Mouse (Mus musculus) ES-E14 (cell line): ENCODE results near the gene Itpka. TPM values are rescaled to one million over a fixed set of nuclear protein-coding genes. Genes with fewer than 3 reads are reported as not detected.

Experiments
- DNase-seq: peaks from one replicate; pipeline ENCODE4 v3.0.0-alpha.2; 2013; ENCODE audit warnings: low read depth, low spot score
- H3K27ac ChIP-seq: 2 replicates; pipeline ENCODE4 v1.5.1; 2012; ENCODE audit warnings: low read depth, mild to moderate bottlenecking, low read length, moderate library complexity, mixed read lengths; ENCODE audit not compliant: poor library complexity, insufficient read depth, severe bottlenecking
- H3K36me3 ChIP-seq: 2 replicates; pipeline ENCODE4 v1.6.1; 2012; ENCODE audit warnings: mild to moderate bottlenecking, low read length, moderate library complexity, mixed read lengths; ENCODE audit not compliant: control insufficient read depth, poor library complexity, insufficient read depth, severe bottlenecking
- H3K4me1 ChIP-seq, 2 experiments: fragments of 150-350 bp in 1 of 2; sonication (generic) in 1 of 2; 2 replicates each; pipeline ENCODE4 v1.6.1; 2012; ENCODE audit warnings: low read length in 2 of 2, mild to moderate bottlenecking in 1 of 2, mixed read lengths in 1 of 2; ENCODE audit not compliant: control insufficient read depth in 2 of 2, insufficient read depth in 2 of 2, poor library complexity in 1 of 2
- H3K4me3 ChIP-seq, 2 experiments: fragments of 150-350 bp in 1 of 2; sonication (generic) in 1 of 2; 2 replicates each; pipeline ENCODE4 v1.5.1; 2012; ENCODE audit warnings: low read length in 2 of 2, low read depth in 1 of 2, mild to moderate bottlenecking in 1 of 2, mixed read lengths in 1 of 2; ENCODE audit not compliant: insufficient read depth in 1 of 2, poor library complexity in 1 of 2, severe bottlenecking in 1 of 2
- H3K9ac ChIP-seq: 2 replicates; pipeline ENCODE4 v1.6.1; 2012; ENCODE audit warnings: low read depth, mild to moderate bottlenecking, low read length, mixed read lengths; ENCODE audit not compliant: poor library complexity, insufficient read depth, severe bottlenecking
- H3K9me3 ChIP-seq: fragments of 150-350 bp; sonication (generic); 2 replicates; pipeline ENCODE4 v1.6.1; 2012; ENCODE audit warnings: low read depth, mild to moderate bottlenecking, low read length; ENCODE audit not compliant: control insufficient read depth, insufficient read depth
- CHD2 ChIP-seq: IDR thresholded peaks from 2 replicates; pipeline ENCODE4 v1.6.1; 2014; ENCODE audit warnings: mild to moderate bottlenecking, low read depth, low read length, inconsistent platforms
- HCFC1 ChIP-seq: IDR thresholded peaks from 2 replicates; pipeline ENCODE4 v1.6.1; 2012; ENCODE audit warnings: low read length, inconsistent platforms, borderline replicate concordance; ENCODE audit not compliant: insufficient read depth
- MAFK ChIP-seq: IDR thresholded peaks from 2 replicates; pipeline ENCODE4 v1.6.1; 2014; ENCODE audit warnings: mild to moderate bottlenecking, low read depth, low read length, inconsistent platforms; ENCODE audit not compliant: insufficient read depth
- ZC3H11A ChIP-seq: IDR thresholded peaks from 2 replicates; pipeline ENCODE4 v1.6.1; 2012; ENCODE audit warnings: low read depth, mild to moderate bottlenecking, inconsistent platforms, low read length, borderline replicate concordance
- ZNF384 ChIP-seq: IDR thresholded peaks from 2 replicates; pipeline ENCODE4 v1.6.1; 2012; ENCODE audit warnings: low read depth, low read length, inconsistent platforms
- in situ Hi-C, 2 experiments: fragments of 600-800 bp; cut with MboI; formaldehyde crosslinking; loops; one replicate each; pipeline ENCODE4 v1.15.1; 2025; ENCODE audit warnings: low sequenced_read_pairs in 2 of 2, inconsistent platforms in 1 of 2; ENCODE audit not compliant: unreplicated experiment in 2 of 2
- total RNA-seq: library from RNA; depleted of rRNA; stranded (reverse); fragments of 300-350 nt; gene quantifications from 2 replicates; pipeline ENCODE4 v1.2.3, GENCODE M21; 2012

The Itpka gene
- total RNA-seq, 1 experiment: 9.2 TPM

GRCm38 (mm10) chr2:119744163-119745111 lies 2.3 kb downstream of the Itpka start:
- Histone ChIP-seq H3K27ac (no peak overlapping the region), H3K9me3 (no peaks in the 10 kb centered on the region), H3K9ac (peak overlapping the region; percentile 21; the same call in 1 of the 2 replicates), H3K4me1 (peaks cover 5 to 14% of the 10 kb centered on the region in 2 experiments; a peak in 3 of 4 replicates), H3K36me3 (no peaks in the 10 kb centered on the region), H3K4me3 (peak overlapping the region; percentile 45 to 50)
- in situ Hi-C loops: no loop called here
- TF ChIP-seq HCFC1 (no peak), ZNF384 (no peak), MAFK (no peak), CHD2 (no peak), ZC3H11A (no peak)
- no peak for DNase-seq

- H3K4me3 ChIP-seq: no peak overlapping the region
- in situ Hi-C loops: no loop called here
- no peaks in the 10 kb centered on the region for H3K9me3 ChIP-seq
- H3K9ac ChIP-seq: no peak overlapping the region
- no peak for DNase-seq
- peaks cover 5 to 14% of the 10 kb centered on the region in 2 experiments; a peak in 3 of 4 replicates for H3K4me1 ChIP-seq
- no peak overlapping the region for H3K27ac ChIP-seq
- no peaks in the 10 kb centered on the region for H3K36me3 ChIP-seq
- TF ChIP-seq HCFC1 (no peak), MAFK (no peak), CHD2 (no peak), ZNF384 (no peak), ZC3H11A (no peak)
Measured at GRCm38 (mm10) chr2:119745281-119745680, 3.1 kb downstream of the Itpka start.

DNA sequence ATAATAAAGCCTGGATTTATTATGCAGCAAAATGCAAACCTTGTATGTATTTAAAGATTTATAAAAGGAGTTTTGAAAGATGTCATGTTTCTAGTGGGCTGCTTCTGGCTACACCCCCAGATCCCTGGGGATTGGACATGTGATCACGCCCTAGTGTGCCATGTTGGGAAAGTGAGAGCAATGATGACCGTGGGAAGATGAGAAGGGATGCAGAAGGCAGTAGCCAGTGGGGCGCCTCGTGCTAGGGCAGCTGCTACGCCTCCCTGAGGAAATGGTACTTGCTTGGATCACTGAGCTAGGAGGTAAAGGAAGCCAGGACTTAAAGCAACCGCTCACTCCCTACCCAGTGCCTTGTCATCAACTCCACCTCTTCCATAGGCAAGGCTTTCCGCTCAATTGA lies 5.4 kb downstream of the Itpka start:
- no peak overlapping the region for H3K27ac ChIP-seq
- H3K9ac ChIP-seq: no peak overlapping the region
- H3K36me3 ChIP-seq: peaks cover 5% of the 10 kb centered on the region; the same call in 1 of the 2 replicates
- no peaks in the 10 kb centered on the region for H3K9me3 ChIP-seq
- H3K4me3 ChIP-seq: no peak overlapping the region
- H3K4me1 ChIP-seq: peaks cover 3 to 12% of the 10 kb centered on the region in 2 experiments; a peak in 3 of 4 replicates
- DNase-seq: no peak
- in situ Hi-C loops: no loop called here
- TF ChIP-seq MAFK: no peak
- TF ChIP-seq ZNF384: no peak
- no peak for TF ChIP-seq HCFC1
- no peak for TF ChIP-seq CHD2

- DNase-seq: no peak
- Histone ChIP-seq H3K9me3 (no peaks in the 10 kb centered on the region), H3K36me3 (peaks cover 5% of the 10 kb centered on the region; the same call in 1 of the 2 replicates), H3K9ac (no peak overlapping the region), H3K4me3 (no peak overlapping the region), H3K4me1 (peaks cover under 1 to 3% of the 10 kb centered on the region in 2 experiments; a peak in 3 of 4 replicates), H3K27ac (no peak overlapping the region)
- TF ChIP-seq ZC3H11A: no peak
- in situ Hi-C loops: no loop called here
Measured at GRCm38 (mm10) chr2:119749260-119749659, 7.1 kb downstream of the Itpka start.
